Mouse (Mus musculus): ENCODE results near the gene Actn4. TPM values are rescaled to one million over a fixed set of nuclear protein-coding genes. Genes with fewer than 3 reads are reported as not detected.

The Actn4 gene
- polyA plus RNA-seq (2016; fragmentation: Nextera tagmentation; extraction: Ambion mirVana) = 233 and 253 TPM in 2 replicates

DNA sequence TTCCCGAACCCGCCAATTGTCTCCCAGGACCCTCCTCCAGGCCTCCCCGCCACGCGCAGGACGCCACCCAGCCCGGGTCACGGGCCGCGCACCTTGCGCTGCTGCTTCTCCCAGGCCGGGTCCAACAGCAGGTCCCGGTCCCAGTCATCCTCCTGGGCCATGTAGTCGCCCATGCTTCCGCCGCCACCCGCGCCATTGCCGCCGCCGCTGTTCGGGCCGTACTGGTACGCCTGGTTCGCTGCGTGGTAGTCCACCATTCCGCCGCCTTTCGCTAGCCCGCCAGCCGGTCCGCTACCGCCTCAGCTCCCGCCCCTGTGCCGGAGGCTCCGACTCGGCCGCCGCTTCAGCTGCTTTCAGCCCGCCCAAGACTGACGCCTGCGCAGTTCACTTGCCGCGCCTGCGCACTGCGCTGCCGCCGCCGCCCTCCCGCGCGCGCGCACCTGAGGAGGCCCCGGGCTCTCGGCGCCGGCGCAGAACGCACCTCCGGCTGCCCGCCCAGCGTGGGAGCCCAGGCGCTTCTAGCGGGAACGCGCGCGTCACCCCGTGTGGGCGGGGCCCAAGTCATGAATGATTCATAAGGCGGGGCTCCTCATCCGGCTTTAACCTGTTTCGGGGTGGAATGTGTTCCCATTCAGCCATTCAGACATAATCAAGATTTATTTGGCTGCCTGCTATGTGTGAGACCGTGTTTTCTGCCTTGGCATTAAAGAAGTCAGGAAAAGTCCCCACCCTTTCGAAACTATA is at the start of gene Actn4:
Gene Actn4 (minus strand): TSS at position 414 of the 744 bp plus-strand sequence.
- peaks cover 32% of the 10 kb centered on the region for H3K4me1 ChIP-seq
- under 1% methylated on average over 76 of the region's 76 CpGs for whole genome bisulfite sequencing
- H3K27ac ChIP-seq = peak within 1 kb of the TSS; percentile 87
- H3K27me3 ChIP-seq = no peaks in the 10 kb centered on the region
- H3K9me3 ChIP-seq = no peaks in the 10 kb centered on the region
- peak within 1 kb of the TSS; percentile 92 for H3K4me3 ChIP-seq
- ATAC-seq (ENCODE audit: insufficient number of reproducible peaks, insufficient read depth, low FRiP score, low TSS enrichment) = peak; percentile 86
- H3K9ac ChIP-seq = peak within 1 kb of the TSS; percentile 93
- no peaks in the 10 kb centered on the region for H3K36me3 ChIP-seq
- peak within 1 kb of the TSS; percentile 91 for H3K4me2 ChIP-seq (replicated peaks)

DNA sequence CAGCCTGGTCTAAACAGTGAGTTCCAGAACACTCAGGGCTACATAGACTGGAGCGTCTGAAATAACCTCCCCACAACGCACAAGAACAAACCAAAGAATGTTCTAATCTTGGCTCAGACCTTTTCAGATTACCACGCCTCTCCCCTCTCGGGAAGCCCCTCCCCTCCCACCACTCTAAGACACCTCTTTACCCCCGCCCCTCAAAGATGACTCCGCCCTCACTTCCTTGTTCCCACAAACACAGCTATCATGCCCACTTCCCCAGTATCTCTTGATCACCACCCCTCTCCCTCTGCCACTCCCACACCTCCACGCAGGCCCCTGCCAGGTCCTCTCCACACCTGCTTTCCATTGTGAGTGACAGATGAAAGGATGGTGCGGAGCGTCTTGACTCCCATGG is 46.6 kb upstream of the Actn4 start:
- no peaks in the 10 kb centered on the region for H3K27me3 ChIP-seq
- no peak overlapping the region for H3K9ac ChIP-seq
- 85% methylated on average over 9 of the region's 9 CpGs for WGBS
- no peaks in the 10 kb centered on the region; the same call in 1 of the 2 replicates for H3K36me3 ChIP-seq
- no peaks in the 10 kb centered on the region for H3K9me3 ChIP-seq
- H3K4me1 ChIP-seq = no peaks in the 10 kb centered on the region
- H3K4me3 ChIP-seq = no peak overlapping the region
- no peak for ATAC-seq (ENCODE audit: insufficient number of reproducible peaks, insufficient read depth, low FRiP score, low TSS enrichment)
- no peak overlapping the region for H3K27ac ChIP-seq
- no peak overlapping the region for H3K4me2 ChIP-seq (replicated peaks)

DNA sequence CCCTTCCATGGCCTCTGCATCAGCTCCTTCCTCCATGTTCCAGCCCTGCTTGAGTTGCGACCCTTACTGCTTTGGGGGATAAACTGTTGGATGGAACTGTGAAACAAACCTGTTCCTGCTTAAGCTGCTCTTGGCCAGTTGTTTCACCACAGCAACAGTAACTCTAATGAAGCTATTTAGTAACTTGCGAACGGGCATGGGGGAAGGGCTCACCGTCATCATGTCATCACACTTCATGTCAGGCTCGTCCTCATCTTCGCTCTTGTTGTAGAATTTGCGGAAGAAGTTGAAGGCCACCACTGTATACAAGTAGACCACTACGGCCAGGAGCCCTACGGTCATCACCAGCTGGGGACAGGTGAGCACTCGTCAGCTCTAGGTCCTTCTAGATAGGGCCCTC is 46.0 kb upstream of the Actn4 start:
- Histone ChIP-seq H3K27ac (no peak overlapping the region), H3K4me3 (no peak overlapping the region), H3K4me1 (no peaks in the 10 kb centered on the region), H3K4me2 (replicated peaks) (no peak overlapping the region), H3K9ac (no peak overlapping the region), H3K27me3 (no peaks in the 10 kb centered on the region), H3K36me3 (no peaks in the 10 kb centered on the region; the same call in 1 of the 2 replicates), H3K9me3 (no peaks in the 10 kb centered on the region)
- WGBS = 90% methylated on average over 10 of the region's 10 CpGs
- ATAC-seq (ENCODE audit: insufficient number of reproducible peaks, insufficient read depth, low FRiP score, low TSS enrichment) = no peak

DNA sequence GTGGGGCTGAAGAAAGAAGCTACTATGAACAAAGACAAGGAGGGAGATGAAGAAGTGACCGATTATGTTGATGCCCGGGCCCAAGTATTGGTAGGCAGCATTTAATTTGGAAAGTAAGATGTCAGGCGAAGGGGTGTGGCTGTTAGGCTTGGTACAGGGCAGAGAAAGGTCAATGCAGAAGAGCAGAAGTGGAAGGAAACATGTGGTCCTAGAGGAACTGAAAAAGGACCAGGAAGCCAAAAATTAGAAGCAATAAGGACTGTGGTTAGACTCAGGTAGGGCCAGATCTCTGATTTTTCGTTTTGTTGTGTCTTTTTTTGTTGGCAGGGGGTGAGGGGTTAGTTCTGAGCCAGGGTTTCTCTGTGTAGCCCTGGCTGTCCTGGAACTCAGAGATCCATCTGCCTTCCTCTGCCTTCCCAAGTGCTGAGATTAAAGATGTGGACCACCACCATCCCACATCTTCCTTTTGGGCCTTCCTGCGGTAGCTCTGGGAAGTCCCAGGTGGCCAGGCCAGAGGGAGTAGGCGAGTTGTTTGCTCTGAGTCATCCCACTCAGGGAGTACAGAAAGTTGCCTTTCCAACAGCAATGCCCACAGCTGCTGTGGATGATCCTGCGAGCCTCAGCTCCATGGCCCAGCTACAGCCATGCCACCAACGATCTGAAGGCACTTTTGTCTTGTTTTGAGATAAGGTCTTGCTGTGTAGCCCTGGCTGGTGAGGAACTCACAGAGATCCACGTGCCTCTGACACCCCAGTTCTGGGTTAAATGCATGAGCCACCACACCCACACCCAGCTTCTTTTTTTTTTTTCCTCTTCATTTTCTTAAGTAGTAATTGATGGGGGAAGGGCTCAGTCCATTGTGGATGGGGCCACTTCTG is 45.3 kb upstream of the Actn4 start:
- 78% methylated on average over 9 of the region's 9 CpGs for WGBS
- H3K36me3 ChIP-seq = no peaks in the 10 kb centered on the region; the same call in 1 of the 2 replicates
- ATAC-seq (ENCODE audit: insufficient number of reproducible peaks, insufficient read depth, low FRiP score, low TSS enrichment) = no peak
- H3K27me3 ChIP-seq = no peaks in the 10 kb centered on the region
- H3K9ac ChIP-seq = no peak overlapping the region
- no peak overlapping the region for H3K4me3 ChIP-seq
- no peak overlapping the region for H3K4me2 ChIP-seq (replicated peaks)
- H3K9me3 ChIP-seq = no peaks in the 10 kb centered on the region
- no peaks in the 10 kb centered on the region for H3K4me1 ChIP-seq
- H3K27ac ChIP-seq = no peak overlapping the region

DNA sequence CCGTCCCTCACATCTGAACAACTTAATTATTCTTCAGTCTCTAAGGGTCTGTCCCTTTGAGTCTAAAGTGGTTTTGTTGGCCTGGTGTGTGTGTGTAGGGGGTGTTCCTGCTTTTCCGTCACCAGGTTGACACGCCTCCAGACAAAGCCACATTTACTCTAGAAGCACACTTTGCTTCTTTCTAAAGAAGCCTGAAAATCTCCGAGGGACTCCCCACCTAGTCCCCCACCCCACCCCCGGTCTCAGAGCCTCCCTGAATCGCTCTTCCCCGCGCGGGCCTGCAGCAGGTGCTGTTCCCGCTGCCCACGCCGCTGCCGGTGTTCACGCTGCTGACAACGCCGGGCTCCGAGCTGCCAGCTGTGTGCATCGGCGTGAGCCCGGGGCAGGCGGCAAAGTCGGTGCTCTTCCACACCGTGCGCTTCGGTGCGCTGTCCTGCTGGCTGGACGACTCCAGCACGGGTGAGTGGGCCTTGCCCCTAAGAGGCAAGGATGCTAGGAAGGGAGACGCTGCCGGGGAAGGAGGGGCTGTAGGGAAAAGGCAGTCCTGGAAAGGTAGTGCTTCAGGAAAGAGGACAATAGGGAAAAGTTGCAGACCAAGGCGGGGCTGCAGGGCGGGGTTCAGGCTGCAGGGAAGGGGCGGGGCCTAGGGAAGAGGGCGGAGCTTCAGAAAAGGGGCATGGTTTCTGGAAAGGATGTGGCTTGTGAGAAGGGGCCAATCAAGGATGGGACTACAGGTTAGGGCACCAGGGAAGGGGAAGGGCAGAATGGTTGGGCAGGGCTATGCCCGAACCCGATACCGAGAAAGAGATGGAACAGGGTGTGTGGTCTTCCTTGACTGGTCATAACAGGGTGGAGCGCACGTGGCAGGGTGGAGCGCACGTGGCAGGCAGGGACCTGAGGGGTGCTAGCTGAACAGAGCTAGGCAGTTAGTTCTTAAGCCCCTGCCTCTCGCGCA is 38.8 kb upstream of the Actn4 start:
- Histone ChIP-seq H3K36me3 (no peaks in the 10 kb centered on the region), H3K9ac (peak overlapping the region; percentile 69), H3K9me3 (no peaks in the 10 kb centered on the region), H3K27me3 (no peaks in the 10 kb centered on the region), H3K4me1 (0 out of 2 replicates have a peak, but pooled peaks cover 6% of the 10 kb centered on the region), H3K27ac (peak overlapping the region; percentile 61), H3K4me2 (replicated peaks) (peak overlapping the region; percentile 87), H3K4me3 (peak overlapping the region; percentile 47)
- peak; percentile 78 for ATAC-seq (ENCODE audit: insufficient number of reproducible peaks, insufficient read depth, low FRiP score, low TSS enrichment)
- 4% methylated on average over 43 of the region's 43 CpGs for WGBS

DNA sequence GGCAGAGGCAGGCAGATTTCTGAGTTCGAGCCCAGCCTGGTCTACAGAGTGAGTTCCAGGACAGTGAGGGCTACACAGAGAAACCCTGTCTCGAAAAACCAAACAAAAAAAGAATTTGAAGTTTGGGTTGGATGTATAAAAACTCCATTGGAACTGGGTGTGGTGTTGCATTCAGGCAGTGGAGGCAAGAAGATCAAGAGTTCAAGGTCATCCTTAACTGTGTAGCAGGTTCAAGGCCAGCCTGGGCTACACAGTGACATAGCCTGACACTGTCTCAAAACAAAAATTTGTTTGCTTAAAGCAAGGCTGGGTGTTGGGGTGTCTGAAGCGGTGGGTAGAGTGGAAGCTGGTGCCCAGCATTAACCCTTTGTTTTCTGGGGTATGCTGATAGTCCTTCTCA is 31.3 kb upstream of the Actn4 start:
- H3K36me3 ChIP-seq = no peaks in the 10 kb centered on the region
- H3K27ac ChIP-seq = no peak overlapping the region
- H3K27me3 ChIP-seq = no peaks in the 10 kb centered on the region
- H3K4me1 ChIP-seq = no peaks in the 10 kb centered on the region
- no peak overlapping the region for H3K9ac ChIP-seq
- 82% methylated on average over 3 of the region's 3 CpGs for WGBS
- H3K9me3 ChIP-seq = no peaks in the 10 kb centered on the region
- ATAC-seq (ENCODE audit: insufficient number of reproducible peaks, insufficient read depth, low FRiP score, low TSS enrichment) = no peak
- H3K4me3 ChIP-seq = no peak overlapping the region
- no peak overlapping the region for H3K4me2 ChIP-seq (replicated peaks)

DNA sequence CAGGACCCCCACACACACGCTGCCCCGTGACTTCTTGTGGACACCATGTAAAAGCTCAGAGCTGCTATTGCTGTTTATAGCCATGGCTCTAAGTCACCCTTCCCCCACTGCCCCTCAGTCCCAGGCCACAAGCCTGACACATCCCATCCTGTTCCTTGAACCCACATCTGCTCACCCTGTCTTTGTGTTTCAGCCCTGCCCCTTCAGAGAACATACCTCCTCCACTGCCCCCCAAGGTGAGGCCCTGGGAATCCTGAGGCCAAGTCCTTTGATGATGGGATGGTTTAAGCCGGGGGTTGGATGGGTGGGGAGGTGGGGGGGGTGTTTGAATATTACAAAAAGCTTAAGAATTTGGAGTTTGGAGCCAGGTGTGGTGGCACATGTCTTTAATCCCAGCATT is 30.9 kb upstream of the Actn4 start:
- no peak overlapping the region for H3K4me2 ChIP-seq (replicated peaks)
- ATAC-seq (ENCODE audit: insufficient number of reproducible peaks, insufficient read depth, low FRiP score, low TSS enrichment) = no peak
- no peaks in the 10 kb centered on the region for H3K27me3 ChIP-seq
- WGBS = 88% methylated on average over 3 of the region's 3 CpGs
- no peaks in the 10 kb centered on the region for H3K9me3 ChIP-seq
- no peaks in the 10 kb centered on the region for H3K4me1 ChIP-seq
- no peak overlapping the region for H3K9ac ChIP-seq
- H3K4me3 ChIP-seq = no peak overlapping the region
- no peaks in the 10 kb centered on the region for H3K36me3 ChIP-seq
- H3K27ac ChIP-seq = no peak overlapping the region

DNA sequence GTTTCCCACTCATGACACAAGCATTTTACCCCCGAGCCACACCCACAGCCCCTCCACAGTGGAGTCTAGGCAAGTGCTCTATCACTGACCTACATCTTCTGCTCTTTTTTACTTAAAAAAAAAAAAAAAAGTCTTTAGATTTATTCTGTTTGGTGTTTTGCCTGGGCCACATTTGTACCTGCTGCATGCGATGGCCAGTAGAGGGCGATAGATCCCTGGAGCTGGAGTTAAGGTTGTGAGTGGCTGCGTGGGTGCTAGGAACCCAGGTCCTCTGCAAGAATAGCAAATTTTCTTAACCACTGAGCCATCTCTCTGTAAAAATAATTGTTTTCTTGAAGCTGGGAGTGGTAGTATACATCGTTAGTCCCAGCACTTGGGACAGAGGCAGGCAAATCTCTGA is 29.5 kb upstream of the Actn4 start:
- ATAC-seq (ENCODE audit: insufficient number of reproducible peaks, insufficient read depth, low FRiP score, low TSS enrichment) = no peak
- H3K36me3 ChIP-seq = no peaks in the 10 kb centered on the region
- no peak overlapping the region for H3K9ac ChIP-seq
- H3K4me3 ChIP-seq = no peak overlapping the region
- no peaks in the 10 kb centered on the region for H3K4me1 ChIP-seq
- no peaks in the 10 kb centered on the region for H3K27me3 ChIP-seq
- H3K4me2 ChIP-seq (replicated peaks) = no peak overlapping the region
- no peak overlapping the region for H3K27ac ChIP-seq
- no peaks in the 10 kb centered on the region for H3K9me3 ChIP-seq
- 63% methylated on average over 5 of the region's 5 CpGs for WGBS

DNA sequence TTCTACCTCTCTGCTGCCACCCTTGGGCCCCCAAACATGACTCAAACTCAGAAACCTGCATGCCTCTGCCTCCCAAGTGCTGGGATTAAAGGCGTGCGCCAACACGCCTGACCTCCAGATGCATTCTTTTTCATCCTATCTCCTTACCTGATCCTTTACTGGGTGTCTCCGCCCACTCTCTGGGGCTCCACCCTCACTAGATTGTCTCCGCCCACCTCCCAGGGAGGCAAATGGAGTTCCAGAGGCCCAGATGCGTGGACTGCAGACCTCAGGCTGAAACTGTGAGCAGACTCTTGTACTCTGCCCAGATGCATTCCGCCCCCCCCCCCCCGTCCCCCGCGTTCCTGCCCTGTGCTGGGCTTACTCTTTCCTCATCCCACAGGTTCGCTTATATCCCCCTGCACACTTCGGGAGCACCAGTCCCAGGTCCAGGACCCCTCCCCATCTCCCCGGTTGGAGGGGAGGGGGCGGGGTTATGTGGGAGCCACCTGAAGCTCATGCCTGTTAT is 28.7 kb upstream of the Actn4 start:
- no peaks in the 10 kb centered on the region for H3K27me3 ChIP-seq
- no peak overlapping the region for H3K4me2 ChIP-seq (replicated peaks)
- no peak overlapping the region for H3K9ac ChIP-seq
- H3K27ac ChIP-seq = no peak overlapping the region
- H3K36me3 ChIP-seq = no peaks in the 10 kb centered on the region
- no peak overlapping the region for H3K4me3 ChIP-seq
- no peak for ATAC-seq (ENCODE audit: insufficient number of reproducible peaks, insufficient read depth, low FRiP score, low TSS enrichment)
- 55% methylated on average over 14 of the region's 14 CpGs for WGBS
- H3K9me3 ChIP-seq = no peaks in the 10 kb centered on the region
- H3K4me1 ChIP-seq = no peaks in the 10 kb centered on the region

DNA sequence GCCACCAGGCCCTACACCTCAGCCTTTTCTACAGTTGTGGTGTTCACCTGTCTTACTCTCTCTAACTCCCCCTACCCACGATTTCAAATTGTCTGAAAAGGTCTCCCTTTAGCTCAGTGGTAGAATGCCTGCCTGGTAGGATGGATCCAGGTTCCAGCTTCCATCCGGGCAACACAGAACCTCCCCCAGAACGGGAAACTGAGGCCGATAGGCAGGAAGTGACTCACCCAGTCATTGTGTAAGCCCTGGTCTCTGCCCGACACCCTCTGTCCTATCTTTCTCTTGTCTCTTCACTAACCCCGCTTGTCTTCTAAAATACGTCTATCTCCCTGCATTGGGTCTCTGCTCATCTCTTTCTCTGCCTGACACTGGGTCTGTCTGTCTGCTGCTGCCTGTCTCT is 23.1 kb upstream of the Actn4 start:
- Histone ChIP-seq H3K4me2 (replicated peaks) (no peak overlapping the region), H3K27ac (no peak overlapping the region), H3K27me3 (no peaks in the 10 kb centered on the region), H3K4me3 (no peak overlapping the region), H3K9me3 (no peaks in the 10 kb centered on the region), H3K4me1 (peaks cover 17% of the 10 kb centered on the region), H3K36me3 (no peaks in the 10 kb centered on the region), H3K9ac (no peak overlapping the region)
- 86% methylated on average over 7 of the region's 7 CpGs for WGBS
- ATAC-seq (ENCODE audit: insufficient number of reproducible peaks, insufficient read depth, low FRiP score, low TSS enrichment) = no peak

DNA sequence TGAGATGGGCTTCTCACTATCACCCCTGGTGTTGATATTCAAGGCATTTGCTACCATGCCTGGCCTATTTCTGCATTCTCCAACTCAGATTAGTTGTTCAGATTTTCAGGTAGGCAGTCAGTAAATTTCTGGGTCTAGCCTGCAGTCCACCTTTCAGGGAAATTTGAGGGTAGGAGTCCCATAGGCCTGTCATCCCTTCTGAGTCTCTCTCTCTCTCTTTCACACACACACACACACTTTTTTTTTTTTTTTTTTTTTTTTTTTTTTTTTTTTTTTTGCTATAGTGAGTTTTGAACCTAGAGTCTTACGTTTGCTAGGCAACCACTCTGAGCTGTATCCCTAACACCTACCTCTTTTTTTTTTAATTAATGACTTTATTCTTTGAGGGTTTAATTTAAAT is 22.3 kb upstream of the Actn4 start:
- ATAC-seq (ENCODE audit: insufficient number of reproducible peaks, insufficient read depth, low FRiP score, low TSS enrichment) = no peak
- WGBS = 91% methylated on average over 1 of the region's 1 CpGs

More for the DNA sequence above, 22.3 kb upstream of the Actn4 start:
- no peak overlapping the region for H3K9ac ChIP-seq
- H3K27me3 ChIP-seq = no peaks in the 10 kb centered on the region
- no peak overlapping the region for H3K4me3 ChIP-seq
- H3K27ac ChIP-seq = no peak overlapping the region
- peaks cover 17% of the 10 kb centered on the region for H3K4me1 ChIP-seq
- peaks cover under 1% of the 10 kb centered on the region; the same call in 1 of the 2 replicates for H3K36me3 ChIP-seq
- no peak overlapping the region for H3K4me2 ChIP-seq (replicated peaks)
- no peaks in the 10 kb centered on the region for H3K9me3 ChIP-seq

All from embryonic facial prominence, embryonic 12.5 days (tissue).